ENCODE assay signal across 8 mouse cellular contexts in genomic region chr6:59249675-59250074, GRCm38 (mm10). TPM values are rescaled to one million over a fixed set of nuclear protein-coding genes. Genes with fewer than 3 reads are reported as not detected.
DNase-seq lines count a peak whose midpoint lies in the region; ATAC-seq and TF ChIP-seq lines count a peak whose summit lies in the region.

No protein-coding gene starts in this region.

- no peak for TF ChIP-seq POLR2A in cerebellum, adult 2 months (IDR thresholded peaks at IDR 0.05; ENCODE audit: borderline replicate concordance, insufficient read depth, low read length)

- H3K27me3 ChIP-seq in neural tube, embryonic 11.5 days (ENCODE audit: control insufficient read depth, insufficient read depth, low read length) = no peaks in the 10 kb centered on the region
- no peaks in the 10 kb centered on the region for H3K27me3 ChIP-seq in cerebellum, adult 2 months (ENCODE audit: control insufficient read depth, insufficient read depth, low read length)
- no peaks in the 10 kb centered on the region for H3K27me3 ChIP-seq in limb, embryonic 10.5 days (ENCODE audit: low read depth, poor library complexity, severe bottlenecking)

- DNase-seq in adrenal gland, adult 2 months = peak; percentile 8
- no peak for DNase-seq in adrenal gland, adult 8-10 months
- DNase-seq in neural tube, embryonic 11.5 days (ENCODE audit: low spot score) = peak; percentile 52
- DNase-seq in neural tube, embryonic 10.5 days (ENCODE audit: extremely low spot score, low spot score) = no peak
- peak; percentile 58 to 61 for DNase-seq in cerebellum, adult 2 months
- DNase-seq in heart, postnatal 4 days = peak; percentile 54
- DNase-seq in limb, embryonic 10.5 days (ENCODE audit: low spot score) = peak; percentile 33
- DNase-seq in right cerebral cortex, postnatal 10 days (ENCODE audit: low spot score in 2 of 2) = peak; percentile 57 to 75

- H3K27ac ChIP-seq in neural tube, embryonic 11.5 days (ENCODE audit: low read depth, low read length) = no peak overlapping the region
- no peak overlapping the region for H3K27ac ChIP-seq in cerebellum, adult 2 months (ENCODE audit: insufficient read depth, low read length)
- no peak overlapping the region for H3K27ac ChIP-seq in limb, embryonic 10.5 days

- H3K36me3 ChIP-seq in neural tube, embryonic 11.5 days (ENCODE audit: control insufficient read depth, insufficient read depth, low read length) = no peaks in the 10 kb centered on the region
- H3K36me3 ChIP-seq in limb, embryonic 10.5 days = no peaks in the 10 kb centered on the region

- H3K4me2 ChIP-seq in neural tube, embryonic 11.5 days (ENCODE audit: low read depth) = no peak overlapping the region

- no peaks in the 10 kb centered on the region for H3K9me3 ChIP-seq in neural tube, embryonic 11.5 days (ENCODE audit: control insufficient read depth, low read length)
- no peaks in the 10 kb centered on the region for H3K9me3 ChIP-seq in limb, embryonic 10.5 days (replicated peaks)

- ATAC-seq in neural tube, embryonic 11.5 days (ENCODE audit: insufficient read depth, low FRiP score, low TSS enrichment) = no peak

- peak; percentile 50 for TF ChIP-seq CTCF in cerebellum, adult 2 months (IDR thresholded peaks at IDR 0.05; ENCODE audit: borderline replicate concordance, insufficient read depth, low read depth, low read length)

- no peaks in the 10 kb centered on the region for H3K4me1 ChIP-seq in neural tube, embryonic 11.5 days (ENCODE audit: control insufficient read depth, insufficient read depth, low read length)
- H3K4me1 ChIP-seq in cerebellum, adult 2 months (ENCODE audit: control insufficient read depth, insufficient read depth, low read length) = no peaks in the 10 kb centered on the region
- no peaks in the 10 kb centered on the region for H3K4me1 ChIP-seq in limb, embryonic 10.5 days

- H3K9ac ChIP-seq in neural tube, embryonic 11.5 days (ENCODE audit: low read length) = no peak overlapping the region

- WGBS in neural tube, embryonic 11.5 days = 39% methylated on average over 2 of the region's 2 CpGs
- WGBS in cerebellum, adult 2 months = 20% methylated on average over 2 of the region's 2 CpGs
- WGBS in limb, embryonic 10.5 days = 38% methylated on average over 2 of the region's 2 CpGs

- H3K4me3 ChIP-seq in neural tube, embryonic 11.5 days (ENCODE audit: low read depth, low read length) = no peak overlapping the region
- no peak overlapping the region for H3K4me3 ChIP-seq in cerebellum, adult 2 months (replicated peaks; ENCODE audit: insufficient read depth, low read depth, low read length)
- no peak overlapping the region for H3K4me3 ChIP-seq in limb, embryonic 10.5 days

RNA-seq across cellular contexts. Expression of gene Tigd2, which starts 41.0 kb away (rescaled TPM):
- total RNA-seq in adrenal gland, adult 2 months (2021) = 10 to 100 TPM; 17.6 to 18.7 TPM
- 4.8 and 7.7 TPM in 2 replicates for polyA plus RNA-seq in adrenal gland, adult 2 months (2012; rRNA removed)
- total RNA-seq in adrenal gland, adult 8-10 months (2022) = 10 to 100 TPM; 17.3 to 24.4 (median 20.9) TPM
- 9.9 and 11.1 TPM in 2 replicates for polyA plus RNA-seq in neural tube, embryonic 11.5 days (2014; fragmentation: Nextera tagmentation; extraction: Ambion mirVana)
- polyA plus RNA-seq in cerebellum, adult 2 months (2012; rRNA removed) = 7.6 and 8.8 TPM in 2 replicates
- total RNA-seq in heart, postnatal 4 days (2021) = 10 to 100 TPM; 12.3 to 12.9 TPM
- polyA plus RNA-seq in limb, embryonic 10.5 days (2016; fragmentation: Nextera tagmentation; extraction: Ambion mirVana) = 7.4 and 10.2 TPM in 2 replicates

Comparison
In these comparisons a context has a peak if more than half of its experiments do, and no peak if none do; other contexts are left out.
1. DNase-seq: peak in adrenal gland, adult 2 months (single experiment), neural tube, embryonic 11.5 days (single experiment), cerebellum, adult 2 months (2 of 2), heart, postnatal 4 days (single experiment), limb, embryonic 10.5 days (single experiment) and right cerebral cortex, postnatal 10 days (2 of 2); none in adrenal gland, adult 8-10 months (single experiment) and neural tube, embryonic 10.5 days (single experiment).